Mouse (Mus musculus): ENCODE data around the gene Zfp950.

DNA sequence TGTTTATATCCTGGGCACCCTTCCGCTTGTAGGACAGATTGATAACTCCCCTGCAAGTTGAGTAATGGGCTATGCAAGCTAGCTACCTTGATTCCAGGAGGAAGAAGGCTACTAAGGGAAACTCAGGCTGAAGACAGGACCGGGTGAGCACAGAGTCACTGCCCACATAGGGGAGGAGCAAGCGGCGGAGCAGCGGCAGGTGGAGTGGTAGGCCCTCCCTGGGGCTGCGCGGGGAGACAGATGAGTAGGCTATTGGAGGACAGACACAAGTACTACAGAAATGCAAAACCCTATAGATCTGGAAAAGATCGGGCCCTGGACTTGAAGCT, 10.7 kb upstream of the Zfp950 start:
- TF ChIP-seq CTCF (IDR thresholded peaks at IDR 0.05) (no peak), EP300 (IDR thresholded peaks at IDR 0.05) (no peak)
